Mouse (Mus musculus): ENCODE data around the gene Cry2. TPM values are rescaled to one million over a fixed set of nuclear protein-coding genes. Genes with fewer than 3 reads are reported as not detected.
"Not testable (repeated sequence)": the region's sequence is repeated elsewhere in the genome, so short reads cannot be mapped to it uniquely, and the experiment has no call there.

The Cry2 gene
- polyA plus RNA-seq (2015; fragmentation: Nextera tagmentation; extraction: Ambion mirVana) = 41.1 and 47.9 TPM in 2 replicates

GRCm38 (mm10) chr2:92433578-92434374 is at the start of gene Cry2:
Gene Cry2 (minus strand): TSS chr2:92434043.
- Histone ChIP-seq H3K9ac (peak within 1 kb of the TSS; percentile 76), H3K27ac (replicated peaks) (peak within 1 kb of the TSS; percentile 88), H3K4me3 (peak within 1 kb of the TSS; percentile 83), H3K36me3 (no peaks in the 10 kb centered on the region), H3K4me2 (peak within 1 kb of the TSS; percentile 88), H3K27me3 (peaks cover 5% of the 10 kb centered on the region; the same call in 1 of the 2 replicates), H3K9me3 (no peaks in the 10 kb centered on the region), H3K4me1 (replicated peaks) (peaks cover 55% of the 10 kb centered on the region)
- WGBS = under 1% methylated on average over 75 of the region's 76 CpGs
- ATAC-seq (ENCODE audit: low FRiP score, low read depth) = peak; percentile 97

- no peak overlapping the region for H3K4me2 ChIP-seq
- H3K9ac ChIP-seq = no peak overlapping the region
- H3K9me3 ChIP-seq = no peaks in the 10 kb centered on the region
- no peak overlapping the region for H3K27ac ChIP-seq (replicated peaks)
- H3K4me1 ChIP-seq (replicated peaks) = peaks cover 18% of the 10 kb centered on the region
- no peak overlapping the region for H3K4me3 ChIP-seq
- H3K36me3 ChIP-seq = no peaks in the 10 kb centered on the region
- no peak for ATAC-seq (ENCODE audit: low FRiP score, low read depth)
- WGBS = 65% methylated on average over 5 of the region's 5 CpGs
- peaks cover 17% of the 10 kb centered on the region for H3K27me3 ChIP-seq
Measured at GRCm38 (mm10) chr2:92483505-92483904, 49.7 kb upstream of the Cry2 start.

GRCm38 (mm10) chr2:92482551-92482950 is 48.7 kb upstream of the Cry2 start:
- no peak for ATAC-seq (ENCODE audit: low FRiP score, low read depth)
- H3K4me2 ChIP-seq = no peak overlapping the region
- H3K9me3 ChIP-seq = no peaks in the 10 kb centered on the region
- H3K4me1 ChIP-seq (replicated peaks) = peaks cover 18% of the 10 kb centered on the region
- no peak overlapping the region for H3K27ac ChIP-seq (replicated peaks)
- WGBS = 65% methylated on average over 1 of the region's 1 CpGs
- H3K27me3 ChIP-seq = peaks cover 17% of the 10 kb centered on the region
- H3K4me3 ChIP-seq = no peak overlapping the region
- no peaks in the 10 kb centered on the region for H3K36me3 ChIP-seq
- H3K9ac ChIP-seq = no peak overlapping the region

- Histone ChIP-seq H3K9ac (no peak overlapping the region), H3K4me2 (no peak overlapping the region), H3K27me3 (peaks cover 3% of the 10 kb centered on the region; the same call in 1 of the 2 replicates), H3K27ac (replicated peaks) (no peak overlapping the region), H3K4me1 (replicated peaks) (no peaks in the 10 kb centered on the region), H3K4me3 (no peak overlapping the region), H3K36me3 (no peaks in the 10 kb centered on the region), H3K9me3 (no peaks in the 10 kb centered on the region)
- 88% methylated on average over 4 of the region's 4 CpGs for WGBS
- ATAC-seq (ENCODE audit: low FRiP score, low read depth) = no peak
Measured at GRCm38 (mm10) chr2:92478313-92478688, 44.5 kb upstream of the Cry2 start.

- WGBS = 71% methylated on average over 12 of the region's 12 CpGs
- ATAC-seq (ENCODE audit: low FRiP score, low read depth) = no peak
- Histone ChIP-seq H3K9ac (no peak overlapping the region), H3K9me3 (no peaks in the 10 kb centered on the region), H3K4me3 (no peak overlapping the region), H3K4me2 (no peak overlapping the region), H3K27me3 (no peaks in the 10 kb centered on the region), H3K36me3 (no peaks in the 10 kb centered on the region), H3K27ac (replicated peaks) (no peak overlapping the region), H3K4me1 (replicated peaks) (no peaks in the 10 kb centered on the region)
Measured at GRCm38 (mm10) chr2:92477672-92478312, 43.9 kb upstream of the Cry2 start.

- 89% methylated on average over 7 of the region's 7 CpGs for WGBS
- not testable (repeated sequence) for H3K4me2 ChIP-seq; H3K27ac ChIP-seq (replicated peaks); H3K9me3 ChIP-seq; H3K36me3 ChIP-seq; ATAC-seq (ENCODE audit: low FRiP score, low read depth); H3K4me1 ChIP-seq (replicated peaks); H3K27me3 ChIP-seq; H3K4me3 ChIP-seq; H3K9ac ChIP-seq
Measured at GRCm38 (mm10) chr2:92476580-92476979, 42.7 kb upstream of the Cry2 start.

- no peaks in the 10 kb centered on the region for H3K27me3 ChIP-seq
- no peak overlapping the region for H3K27ac ChIP-seq (replicated peaks)
- H3K9ac ChIP-seq = no peak overlapping the region
- H3K36me3 ChIP-seq = no peaks in the 10 kb centered on the region
- H3K9me3 ChIP-seq = no peaks in the 10 kb centered on the region
- H3K4me1 ChIP-seq (replicated peaks) = no peaks in the 10 kb centered on the region
- ATAC-seq (ENCODE audit: low FRiP score, low read depth) = no peak
- no peak overlapping the region for H3K4me3 ChIP-seq
- H3K4me2 ChIP-seq = no peak overlapping the region
- 69% methylated on average over 2 of the region's 2 CpGs for WGBS
Measured at GRCm38 (mm10) chr2:92475711-92476110, 41.9 kb upstream of the Cry2 start.

- H3K9me3 ChIP-seq = no peaks in the 10 kb centered on the region
- no peaks in the 10 kb centered on the region for H3K36me3 ChIP-seq
- H3K9ac ChIP-seq = no peak overlapping the region
- no peaks in the 10 kb centered on the region for H3K27me3 ChIP-seq
- no peak overlapping the region for H3K27ac ChIP-seq (replicated peaks)
- H3K4me3 ChIP-seq = no peak overlapping the region
- no peak overlapping the region for H3K4me2 ChIP-seq
- no peaks in the 10 kb centered on the region for H3K4me1 ChIP-seq (replicated peaks)
- ATAC-seq (ENCODE audit: low FRiP score, low read depth) = no peak
- WGBS = 86% methylated on average over 3 of the region's 3 CpGs
Measured at GRCm38 (mm10) chr2:92474920-92475319, 41.1 kb upstream of the Cry2 start.

- 85% methylated on average over 12 of the region's 12 CpGs for WGBS
- ATAC-seq (ENCODE audit: low FRiP score, low read depth) = no peak
Measured at GRCm38 (mm10) chr2:92471886-92472670, 38.2 kb upstream of the Cry2 start.

GRCm38 (mm10) chr2:92464690-92465089 is 30.8 kb upstream of the Cry2 start:
- H3K27ac ChIP-seq (replicated peaks) = no peak overlapping the region
- H3K9me3 ChIP-seq = no peaks in the 10 kb centered on the region
- H3K4me1 ChIP-seq (replicated peaks) = peaks cover 8% of the 10 kb centered on the region
- 83% methylated on average over 3 of the region's 3 CpGs for WGBS
- no peaks in the 10 kb centered on the region for H3K36me3 ChIP-seq
- H3K4me3 ChIP-seq = no peak overlapping the region
- no peak for ATAC-seq (ENCODE audit: low FRiP score, low read depth)
- H3K4me2 ChIP-seq = no peak overlapping the region
- no peak overlapping the region for H3K9ac ChIP-seq
- H3K27me3 ChIP-seq = peaks cover 7% of the 10 kb centered on the region; the same call in 1 of the 2 replicates

More at GRCm38 (mm10) chr2:92471886-92472670, 38.2 kb upstream of the Cry2 start:
- no peak overlapping the region for H3K4me3 ChIP-seq
- no peaks in the 10 kb centered on the region for H3K9me3 ChIP-seq
- H3K27me3 ChIP-seq = no peaks in the 10 kb centered on the region
- H3K9ac ChIP-seq = no peak overlapping the region
- H3K4me1 ChIP-seq (replicated peaks) = no peaks in the 10 kb centered on the region
- H3K4me2 ChIP-seq = no peak overlapping the region
- no peaks in the 10 kb centered on the region for H3K36me3 ChIP-seq
- H3K27ac ChIP-seq (replicated peaks) = no peak overlapping the region

GRCm38 (mm10) chr2:92461215-92461614 is 27.4 kb upstream of the Cry2 start:
- H3K27me3 ChIP-seq = peaks cover 7% of the 10 kb centered on the region; the same call in 1 of the 2 replicates
- no peaks in the 10 kb centered on the region for H3K36me3 ChIP-seq
- peaks cover 37% of the 10 kb centered on the region for H3K4me1 ChIP-seq (replicated peaks)
- WGBS = 92% methylated on average over 1 of the region's 1 CpGs
- H3K9ac ChIP-seq = no peak overlapping the region
- H3K27ac ChIP-seq (replicated peaks) = no peak overlapping the region
- H3K4me3 ChIP-seq = no peak overlapping the region
- H3K9me3 ChIP-seq = no peaks in the 10 kb centered on the region
- ATAC-seq (ENCODE audit: low FRiP score, low read depth) = no peak
- no peak overlapping the region for H3K4me2 ChIP-seq
